Mouse (Mus musculus) CH12.LX (cell line): ENCODE results near the gene Srsf5.

ENCODE experiments used
- CTCF ChIP-seq, 2 experiments: IDR thresholded peaks in 1 of 2; conservative IDR thresholded peaks in 1 of 2; 2 replicates each; pipeline ENCODE4 v1.5.1; 2011 to 2012; ENCODE audit warnings: low read depth in 2 of 2, low read length in 2 of 2, improper control_type of control experiment in 1 of 2, inconsistent platforms in 1 of 2, mild to moderate bottlenecking in 1 of 2, moderate library complexity in 1 of 2
- E2F4 ChIP-seq: IDR thresholded peaks from 2 replicates; pipeline ENCODE4 v1.6.1; 2011; ENCODE audit warnings: low read depth, low read length, improper control_type of control experiment; ENCODE audit not compliant: insufficient replicate concordance
- EP300 ChIP-seq: IDR thresholded peaks from 2 replicates; pipeline ENCODE4 v1.6.1; 2011; ENCODE audit warnings: low read length, improper control_type of control experiment
- JUN ChIP-seq: IDR thresholded peaks from 2 replicates; pipeline ENCODE4 v1.6.1; 2011; ENCODE audit warnings: low read depth, mild to moderate bottlenecking, low read length, improper control_type of control experiment, moderate library complexity; ENCODE audit not compliant: insufficient read depth
- KAT2A ChIP-seq: IDR thresholded peaks from 2 replicates; pipeline ENCODE4 v1.6.1; 2012; ENCODE audit warnings: low read length, improper control_type of control experiment, inconsistent platforms; ENCODE audit not compliant: insufficient replicate concordance
- NELFE ChIP-seq: IDR thresholded peaks from 2 replicates; pipeline ENCODE4 v1.6.1; 2011; ENCODE audit warnings: low read depth, low read length, improper control_type of control experiment
- PAX5 ChIP-seq: IDR thresholded peaks from 2 replicates; pipeline ENCODE4 v1.6.1; 2012; ENCODE audit warnings: low read length, inconsistent platforms, mixed read lengths
- POLR2A ChIP-seq: IDR thresholded peaks from 2 replicates; pipeline ENCODE4 v1.6.1; 2011; ENCODE audit warnings: low read depth, mild to moderate bottlenecking, improper control_type of control experiment, low read length
- POLR2AphosphoS2 ChIP-seq: IDR thresholded peaks from 2 replicates; pipeline ENCODE4 v1.6.1; 2011; ENCODE audit warnings: low read depth, low read length, improper control_type of control experiment
- RAD21 ChIP-seq: IDR thresholded peaks from 2 replicates; pipeline ENCODE4 v1.6.1; 2011; ENCODE audit warnings: low read depth, mild to moderate bottlenecking, low read length, improper control_type of control experiment, moderate library complexity
- ZKSCAN1 ChIP-seq: IDR thresholded peaks from 2 replicates; pipeline ENCODE4 v1.6.1; 2012; ENCODE audit warnings: low read depth, inconsistent platforms, low read length, improper control_type of control experiment, borderline replicate concordance

DNA sequence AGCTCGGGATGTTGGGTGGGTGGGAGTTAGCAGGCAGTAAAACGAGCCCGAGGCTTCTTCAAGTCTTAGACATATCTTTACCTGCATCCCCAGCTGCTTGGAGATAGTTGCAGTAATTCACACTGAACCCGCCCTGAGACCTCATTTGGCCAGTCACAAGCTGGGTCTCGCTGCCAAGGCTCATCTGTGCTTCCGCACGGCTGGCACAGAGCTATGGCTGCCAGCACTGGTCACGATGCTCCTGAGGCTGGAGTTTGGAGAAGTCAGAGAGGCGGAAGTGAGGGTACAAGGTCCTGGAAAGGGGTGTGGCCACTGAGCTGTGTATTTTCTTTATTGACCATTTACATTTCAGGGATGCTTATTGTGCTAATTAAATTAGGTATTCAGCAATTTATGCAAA lies 38.4 kb downstream of the Srsf5 start:
- TF ChIP-seq POLR2A (no peak), CTCF (conservative IDR thresholded peaks at IDR 0.05 in 1 of 2, IDR thresholded peaks at IDR 0.05 in 1 of 2; ENCODE audit: low read depth in 2 of 2, low read length in 2 of 2) (no peak), JUN (no peak), E2F4 (no peak), EP300 (no peak), NELFE (no peak), POLR2AphosphoS2 (no peak), KAT2A (no peak), PAX5 (no peak), RAD21 (no peak), ZKSCAN1 (no peak)
